Mouse (Mus musculus): Measurements from ENCODE around the gene Eln. TPM values are rescaled to one million over a fixed set of nuclear protein-coding genes. Genes with fewer than 3 reads are reported as not detected.

Gene Eln
- 6.4 and 10.8 TPM in 2 replicates for polyA plus RNA-seq (2015; fragmentation: Nextera tagmentation; extraction: Ambion mirVana)

- H3K9me3 ChIP-seq, result no peaks in the 10 kb centered on the region
- H3K4me1 ChIP-seq (replicated peaks), result peaks cover 19% of the 10 kb centered on the region
- peaks cover 6% of the 10 kb centered on the region; the same call in 1 of the 2 replicates for H3K27me3 ChIP-seq
- peak within 1 kb of the TSS; percentile 43 for H3K4me3 ChIP-seq
- H3K36me3 ChIP-seq, result no peaks in the 10 kb centered on the region
- WGBS, result 2% methylated on average over 22 of the region's 28 CpGs
- H3K4me2 ChIP-seq, result peak within 1 kb of the TSS; percentile 76
- peak; percentile 77 for ATAC-seq (ENCODE audit: low read depth)
- peak within 1 kb of the TSS; percentile 75 for H3K9ac ChIP-seq
- H3K27ac ChIP-seq (replicated peaks), result peak within 1 kb of the TSS; percentile 25; the same call in 1 of the 2 replicates
These were observed at the start of gene Eln for GRCm38 (mm10) chr5:134746890-134747511. Eln (minus strand) TSS chr5:134747323.

DNA sequence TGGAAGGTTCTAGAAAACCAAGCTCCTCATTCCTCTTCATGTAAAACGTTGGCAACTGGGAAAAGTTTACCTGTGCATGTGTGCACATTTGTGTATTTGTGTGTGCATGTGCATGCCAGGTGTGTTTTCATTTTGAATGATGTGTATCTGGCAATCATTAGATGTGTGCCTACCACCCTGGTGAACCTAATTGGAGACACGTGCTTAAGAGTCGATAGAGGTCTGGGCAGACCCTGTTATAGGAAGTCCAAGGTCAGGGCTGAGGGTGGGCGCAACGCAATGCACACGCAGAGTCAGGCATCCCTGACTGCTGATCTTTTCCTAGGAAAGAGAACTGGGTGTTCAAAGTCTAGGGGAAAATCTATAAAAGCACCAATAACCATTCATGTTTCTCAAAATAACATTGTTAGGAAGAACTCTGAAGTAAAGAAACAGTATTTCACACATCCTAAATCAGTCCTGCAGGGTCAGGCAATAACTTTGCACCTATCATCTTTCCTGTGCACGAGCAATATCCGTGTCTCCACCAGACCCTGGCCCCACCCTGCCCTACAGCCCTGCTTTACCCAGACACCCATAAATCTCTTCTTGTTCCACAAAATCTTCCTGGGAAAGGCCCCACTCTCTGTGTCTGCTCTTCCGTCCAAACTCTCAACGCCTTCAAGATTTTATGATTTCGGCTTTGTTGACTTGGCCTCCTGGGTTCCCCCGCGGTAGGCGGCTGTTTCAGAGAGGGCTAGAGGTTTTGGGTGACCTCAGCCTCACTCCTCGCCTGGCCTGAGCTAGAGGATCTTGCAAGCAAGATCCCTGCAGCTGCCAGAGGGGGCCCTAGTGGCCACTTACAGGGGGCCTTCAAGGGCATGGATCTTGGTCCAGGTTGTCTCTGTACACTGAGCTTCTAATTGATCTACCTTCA is 43.2 kb upstream of the Eln start:
- ATAC-seq (ENCODE audit: low read depth), result no peak
- Histone ChIP-seq H3K27ac (replicated peaks) (no peak overlapping the region), H3K27me3 (no peaks in the 10 kb centered on the region; the same call in 1 of the 2 replicates), H3K36me3 (no peaks in the 10 kb centered on the region), H3K9ac (no peak overlapping the region), H3K4me1 (replicated peaks) (0 out of 2 replicates have a peak, but pooled peaks cover 6% of the 10 kb centered on the region), H3K9me3 (0 out of 2 replicates have a peak, but pooled peaks cover 9% of the 10 kb centered on the region), H3K4me2 (no peak overlapping the region), H3K4me3 (no peak overlapping the region)
- 86% methylated on average over 15 of the region's 15 CpGs for whole genome bisulfite sequencing

DNA sequence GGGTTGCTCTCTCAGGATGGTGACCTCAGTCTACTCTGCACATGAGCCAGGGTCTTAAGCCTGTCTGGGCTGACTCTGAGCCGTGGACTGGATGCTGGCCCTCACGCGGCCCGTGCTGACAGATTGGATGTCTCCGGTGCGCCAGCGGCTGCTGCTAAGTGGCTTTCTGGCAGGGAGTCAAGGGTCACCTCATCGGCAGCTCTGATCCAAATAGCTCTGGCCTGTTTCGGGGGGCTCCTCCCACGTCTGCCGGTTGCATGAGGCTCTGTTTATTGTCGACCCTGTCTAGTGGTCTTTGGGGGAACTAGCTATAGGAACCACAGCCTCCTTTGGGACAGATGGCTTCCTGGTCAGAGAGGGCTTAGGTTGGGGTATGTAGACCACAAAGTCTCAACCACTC is 41.1 kb upstream of the Eln start:
- 0 out of 2 replicates have a peak, but pooled peaks cover 9% of the 10 kb centered on the region for H3K9me3 ChIP-seq
- H3K4me3 ChIP-seq, result no peak overlapping the region
- no peak overlapping the region for H3K27ac ChIP-seq (replicated peaks)
- 69% methylated on average over 12 of the region's 12 CpGs for WGBS
- H3K4me2 ChIP-seq, result no peak overlapping the region
- no peaks in the 10 kb centered on the region for H3K36me3 ChIP-seq
- no peak for ATAC-seq (ENCODE audit: low read depth)
- no peaks in the 10 kb centered on the region; the same call in 1 of the 2 replicates for H3K27me3 ChIP-seq
- no peak overlapping the region for H3K9ac ChIP-seq
- H3K4me1 ChIP-seq (replicated peaks), result 0 out of 2 replicates have a peak, but pooled peaks cover 6% of the 10 kb centered on the region

DNA sequence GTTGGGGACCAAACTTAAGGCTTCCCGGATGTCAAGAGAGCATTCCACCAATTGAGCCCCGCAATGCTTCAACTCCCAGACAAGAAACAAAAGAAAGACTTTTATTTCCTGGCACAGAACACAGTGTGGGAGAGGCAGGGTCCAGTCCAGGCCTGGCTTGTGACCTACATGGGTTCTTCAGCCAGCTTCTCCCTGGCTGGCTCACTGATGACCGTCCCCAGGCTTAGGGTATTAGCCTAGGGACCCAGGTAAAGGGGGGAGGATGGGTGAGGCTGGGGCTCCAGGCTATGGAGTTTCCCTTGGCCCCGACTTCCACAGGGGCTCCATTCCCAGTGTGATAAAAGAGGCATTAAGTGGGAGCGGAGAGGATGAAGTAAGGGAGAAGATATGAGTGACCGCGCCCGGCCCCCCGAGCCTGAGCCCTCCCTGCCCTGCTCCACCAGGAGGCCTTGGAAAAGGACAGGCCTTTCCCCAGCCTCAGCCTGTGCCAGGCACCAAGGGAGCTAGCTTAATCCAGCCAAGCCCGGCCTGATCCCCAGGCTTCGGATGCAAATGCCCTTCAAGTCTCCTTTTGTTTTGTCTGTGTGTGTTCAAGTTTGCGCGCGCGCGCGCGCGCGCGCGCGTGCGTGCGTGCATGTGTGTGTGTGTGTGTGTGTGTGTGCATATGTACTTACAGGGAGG is 38.7 kb upstream of the Eln start:
- WGBS, result 53% methylated on average over 25 of the region's 25 CpGs
- Histone ChIP-seq H3K36me3 (no peaks in the 10 kb centered on the region), H3K9me3 (no peaks in the 10 kb centered on the region), H3K4me2 (no peak overlapping the region), H3K27ac (replicated peaks) (0 out of 2 replicates have a peak overlapping the region, but pooled peaks have one; percentile 5), H3K4me3 (no peak overlapping the region), H3K9ac (no peak overlapping the region), H3K4me1 (replicated peaks) (0 out of 2 replicates have a peak, but pooled peaks cover 6% of the 10 kb centered on the region), H3K27me3 (no peaks in the 10 kb centered on the region)
- no peak for ATAC-seq (ENCODE audit: low read depth)

DNA sequence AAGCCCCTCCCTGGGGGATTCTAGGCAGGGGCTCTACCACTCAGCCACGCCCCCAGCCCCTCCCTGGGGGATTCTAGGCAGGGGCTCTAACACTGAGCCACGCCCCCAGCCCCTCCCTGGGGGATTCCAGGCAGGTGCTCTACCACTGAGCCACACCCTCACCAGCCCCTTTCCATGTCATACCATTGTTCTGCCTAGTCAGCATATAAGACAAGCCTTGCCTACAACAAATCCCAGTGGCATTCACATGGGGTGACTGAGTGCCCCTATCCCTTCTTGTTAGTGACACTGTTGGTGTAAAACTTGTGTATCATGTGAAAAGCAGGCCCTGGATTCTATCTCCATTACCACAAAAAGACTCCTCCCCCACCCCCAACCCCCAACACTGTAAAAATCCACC is 36.7 kb upstream of the Eln start:
- H3K4me1 ChIP-seq (replicated peaks), result 0 out of 2 replicates have a peak, but pooled peaks cover 6% of the 10 kb centered on the region
- H3K36me3 ChIP-seq, result no peaks in the 10 kb centered on the region
- H3K27me3 ChIP-seq, result no peaks in the 10 kb centered on the region
- no peak overlapping the region for H3K4me2 ChIP-seq
- H3K9ac ChIP-seq, result no peak overlapping the region
- no peak overlapping the region for H3K27ac ChIP-seq (replicated peaks)
- H3K9me3 ChIP-seq, result no peaks in the 10 kb centered on the region
- 65% methylated on average over 2 of the region's 2 CpGs for WGBS
- ATAC-seq (ENCODE audit: low read depth), result no peak
- H3K4me3 ChIP-seq, result no peak overlapping the region

GRCm38 (mm10) chr5:134780963-134781362 is 33.8 kb upstream of the Eln start:
- H3K9ac ChIP-seq, result no peak overlapping the region
- H3K27ac ChIP-seq (replicated peaks), result no peak overlapping the region
- no peak overlapping the region for H3K4me3 ChIP-seq
- H3K36me3 ChIP-seq, result no peaks in the 10 kb centered on the region
- no peak overlapping the region for H3K4me2 ChIP-seq
- no peaks in the 10 kb centered on the region for H3K27me3 ChIP-seq
- H3K4me1 ChIP-seq (replicated peaks), result 0 out of 2 replicates have a peak, but pooled peaks cover 5% of the 10 kb centered on the region
- ATAC-seq (ENCODE audit: low read depth), result no peak
- no peaks in the 10 kb centered on the region for H3K9me3 ChIP-seq

- Histone ChIP-seq H3K27me3 (no peaks in the 10 kb centered on the region), H3K36me3 (no peaks in the 10 kb centered on the region), H3K4me3 (no peak overlapping the region), H3K27ac (replicated peaks) (no peak overlapping the region), H3K4me1 (replicated peaks) (no peaks in the 10 kb centered on the region), H3K9me3 (no peaks in the 10 kb centered on the region), H3K4me2 (no peak overlapping the region), H3K9ac (no peak overlapping the region)
- no peak for ATAC-seq (ENCODE audit: low read depth)
- 81% methylated on average over 2 of the region's 2 CpGs for WGBS
These were observed 33.0 kb upstream of the Eln start for GRCm38 (mm10) chr5:134780146-134780545.

GRCm38 (mm10) chr5:134776551-134776950 is 29.4 kb upstream of the Eln start:
- Histone ChIP-seq H3K27ac (replicated peaks) (no peak overlapping the region), H3K9me3 (no peaks in the 10 kb centered on the region), H3K36me3 (no peaks in the 10 kb centered on the region), H3K4me3 (no peak overlapping the region), H3K4me1 (replicated peaks) (no peaks in the 10 kb centered on the region), H3K27me3 (no peaks in the 10 kb centered on the region), H3K9ac (no peak overlapping the region), H3K4me2 (no peak overlapping the region)
- 71% methylated on average over 12 of the region's 12 CpGs for WGBS
- no peak for ATAC-seq (ENCODE audit: low read depth)

- Histone ChIP-seq H3K36me3 (no peaks in the 10 kb centered on the region), H3K9ac (no peak overlapping the region), H3K4me1 (replicated peaks) (no peaks in the 10 kb centered on the region), H3K27me3 (no peaks in the 10 kb centered on the region), H3K9me3 (no peaks in the 10 kb centered on the region), H3K27ac (replicated peaks) (no peak overlapping the region), H3K4me3 (no peak overlapping the region), H3K4me2 (no peak overlapping the region)
- WGBS, result 90% methylated on average over 12 of the region's 12 CpGs
- ATAC-seq (ENCODE audit: low read depth), result no peak
These were observed 25.4 kb upstream of the Eln start for GRCm38 (mm10) chr5:134772522-134772921.

DNA sequence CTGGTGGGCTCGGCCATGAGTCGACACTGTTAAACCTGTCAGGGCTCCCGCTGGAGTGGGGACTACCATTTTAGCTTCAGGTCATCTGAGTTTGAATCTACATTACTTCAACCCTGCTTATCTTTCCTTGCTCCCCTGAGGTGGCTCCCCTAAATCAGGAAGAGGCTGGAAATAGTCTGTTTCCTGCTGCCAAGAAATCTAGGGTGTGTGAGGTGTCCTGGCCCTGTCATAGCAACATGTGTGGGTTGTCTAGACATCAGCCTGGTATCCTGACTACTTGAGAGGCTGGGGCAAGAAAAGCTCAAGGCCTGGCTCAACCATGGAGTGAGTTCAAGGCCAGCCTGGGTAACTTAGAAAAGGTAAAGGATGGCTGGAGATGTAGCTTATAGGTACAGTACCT is 24.6 kb upstream of the Eln start:
- Histone ChIP-seq H3K27me3 (no peaks in the 10 kb centered on the region), H3K9ac (no peak overlapping the region), H3K9me3 (no peaks in the 10 kb centered on the region), H3K4me3 (no peak overlapping the region), H3K36me3 (no peaks in the 10 kb centered on the region), H3K4me2 (no peak overlapping the region), H3K27ac (replicated peaks) (no peak overlapping the region), H3K4me1 (replicated peaks) (no peaks in the 10 kb centered on the region)
- no peak for ATAC-seq (ENCODE audit: low read depth)
- 89% methylated on average over 3 of the region's 3 CpGs for WGBS

GRCm38 (mm10) chr5:134769181-134769580 is 22.1 kb upstream of the Eln start:
- Histone ChIP-seq H3K27me3 (no peaks in the 10 kb centered on the region), H3K27ac (replicated peaks) (no peak overlapping the region), H3K9ac (no peak overlapping the region), H3K4me3 (no peak overlapping the region), H3K4me2 (no peak overlapping the region), H3K36me3 (no peaks in the 10 kb centered on the region), H3K9me3 (no peaks in the 10 kb centered on the region), H3K4me1 (replicated peaks) (no peaks in the 10 kb centered on the region)
- ATAC-seq (ENCODE audit: low read depth), result no peak
- WGBS, result 88% methylated on average over 7 of the region's 7 CpGs

DNA sequence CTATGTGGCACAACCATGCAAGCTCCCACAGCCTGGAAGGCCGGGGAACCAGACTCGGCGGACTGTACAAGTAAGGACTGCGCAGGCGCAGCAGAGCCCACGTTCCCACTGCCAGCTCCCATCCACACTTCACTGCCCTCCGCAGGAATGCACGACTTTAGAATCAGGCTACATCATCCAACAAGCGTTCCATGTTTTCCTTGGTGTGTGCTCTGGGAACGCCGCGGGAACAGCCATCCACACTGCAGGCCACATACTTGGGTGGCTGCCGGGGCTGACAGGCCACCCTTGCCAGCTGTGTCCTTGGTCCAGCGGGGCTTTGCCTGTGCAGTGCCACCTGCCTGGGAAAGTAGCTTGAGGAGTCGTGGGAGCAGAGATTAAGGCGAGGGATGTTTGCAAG is 18.3 kb upstream of the Eln start:
- no peak for ATAC-seq (ENCODE audit: low read depth)
- Histone ChIP-seq H3K27ac (replicated peaks) (no peak overlapping the region), H3K27me3 (no peaks in the 10 kb centered on the region), H3K4me3 (no peak overlapping the region), H3K4me1 (replicated peaks) (no peaks in the 10 kb centered on the region), H3K9ac (no peak overlapping the region), H3K36me3 (no peaks in the 10 kb centered on the region), H3K4me2 (no peak overlapping the region), H3K9me3 (no peaks in the 10 kb centered on the region)
- 87% methylated on average over 16 of the region's 16 CpGs for WGBS
